ENCODE assay signal across 12 mouse cellular contexts in genomic region chr4:153188504-153189031, GRCm38 (mm10).
DNase-seq lines count a peak whose midpoint lies in the region; ATAC-seq and TF ChIP-seq lines count a peak whose summit lies in the region.
"Had no signal": no experiment of that assay in that cellular context is flagged by ENCODE, and none has a peak within 500 bp of the region (broad histone marks: within the 10 kb centered on the region; RNA-seq: fewer than 3 reads in every experiment).

No protein-coding gene starts in this region.

- peaks cover 21% of the 10 kb centered on the region for H3K27me3 ChIP-seq in E14TG2a.4 (ENCODE audit: insufficient read depth, low read length)
- H3K27me3 ChIP-seq in forebrain, embryonic 10.5 days (ENCODE audit: poor library complexity, severe bottlenecking): peaks cover 76% of the 10 kb centered on the region
- H3K27me3 ChIP-seq in limb, embryonic 12.5 days: peaks cover 33% of the 10 kb centered on the region

- H3K27ac ChIP-seq in forebrain, embryonic 10.5 days: 0 out of 2 replicates have a peak overlapping the region, but pooled peaks have one; percentile 26
- no peak overlapping the region for H3K27ac ChIP-seq in limb, embryonic 12.5 days
- H3K27ac ChIP-seq: macrophage had no signal

- peak; percentile 59; the same call in 1 of the 2 replicates for ATAC-seq in limb, embryonic 12.5 days (ENCODE audit: insufficient number of reproducible peaks, insufficient read depth, low FRiP score, low TSS enrichment, low read depth)

- H3K9me3 ChIP-seq in E14TG2a.4 (ENCODE audit: low read length): no peaks in the 10 kb centered on the region
- H3K9me3 ChIP-seq in forebrain, embryonic 10.5 days: no peaks in the 10 kb centered on the region
- no peaks in the 10 kb centered on the region for H3K9me3 ChIP-seq in limb, embryonic 12.5 days

- WGBS in forebrain, embryonic 10.5 days: under 1% methylated on average over 17 of the region's 17 CpGs
- WGBS in limb, embryonic 12.5 days: under 1% methylated on average over 17 of the region's 17 CpGs

- H3K4me3 ChIP-seq in E14TG2a.4 (replicated peaks; ENCODE audit: low read length): peak overlapping the region; percentile 70
- H3K4me3 ChIP-seq in forebrain, embryonic 10.5 days: peak overlapping the region; percentile 47
- no peak overlapping the region for H3K4me3 ChIP-seq in limb, embryonic 12.5 days (replicated peaks)

- H3K36me3 ChIP-seq in E14TG2a.4 (ENCODE audit: insufficient read depth, low read length): no peaks in the 10 kb centered on the region
- H3K36me3 ChIP-seq in forebrain, embryonic 10.5 days (replicated peaks): no peaks in the 10 kb centered on the region
- no peaks in the 10 kb centered on the region for H3K36me3 ChIP-seq in limb, embryonic 12.5 days

- peaks cover 32% of the 10 kb centered on the region for H3K4me1 ChIP-seq in E14TG2a.4 (replicated peaks; ENCODE audit: low read depth, low read length)
- peaks cover 41% of the 10 kb centered on the region for H3K4me1 ChIP-seq in forebrain, embryonic 10.5 days
- peaks cover 13% of the 10 kb centered on the region for H3K4me1 ChIP-seq in limb, embryonic 12.5 days (replicated peaks)

- H3K9ac ChIP-seq in limb, embryonic 12.5 days (replicated peaks): no peak overlapping the region

- peak overlapping the region; percentile 43 for H3K4me2 ChIP-seq in limb, embryonic 12.5 days

- peak; percentile 5 for DNase-seq in gastrocnemius, postnatal 25 days
- no peak for DNase-seq in gastrocnemius, adult 8-10 months (ENCODE audit: low spot score in 2 of 2)
- peak; percentile 21 for DNase-seq in forebrain, embryonic 10.5 days (ENCODE audit: extremely low spot score, low spot score)
- DNase-seq in spleen, postnatal 36 days (ENCODE audit: low spot score in 2 of 2): no peak
- DNase-seq in right cerebral cortex, postnatal 36 days (ENCODE audit: low spot score in 2 of 2): no peak
- no peak for DNase-seq in thymus, adult 18-20 months
- DNase-seq: B cell, adult 2 months; cerebellum, adult 9-11 months; layer of hippocampus, adult 9-11 months had no signal

- TF ChIP-seq CTCF in E14TG2a.4 (conservative IDR thresholded peaks at IDR 0.05; ENCODE audit: low read length): no peak

Comparison
In these comparisons a context has a peak if more than half of its experiments do, and no peak if none do; other contexts are left out.
1. DNase-seq: peak in gastrocnemius, postnatal 25 days (single experiment) and forebrain, embryonic 10.5 days (single experiment); none in gastrocnemius, adult 8-10 months (0 of 2), spleen, postnatal 36 days (0 of 2), right cerebral cortex, postnatal 36 days (0 of 2) and thymus, adult 18-20 months (0 of 2).